Mouse (Mus musculus): Measurements from ENCODE around the gene Olfr1121. TPM values are rescaled to one million over a fixed set of nuclear protein-coding genes. Genes with fewer than 3 reads are reported as not detected.
A peak's percentile ranks its signal among the peaks of the same experiment; 100 is the strongest.
"Not testable (repeated sequence)": the region's sequence is repeated elsewhere in the genome, so short reads cannot be mapped to it uniquely, and the experiment has no call there.

The Olfr1121 gene
- not detected in 2 replicates for polyA plus RNA-seq (2014; fragmentation: Nextera tagmentation; extraction: Ambion mirVana)

GRCm38 (mm10) chr2:87369595-87369994 lies at the start of gene Olfr1121:
Gene Olfr1121 (plus strand): TSS chr2:87369895.
- Histone ChIP-seq H3K36me3 (ENCODE audit: control insufficient read depth, insufficient read depth, low read length) (no peaks in the 10 kb centered on the region), H3K27ac (ENCODE audit: low read depth, low read length) (no peak within 1 kb of the TSS), H3K4me1 (replicated peaks; ENCODE audit: control insufficient read depth, insufficient read depth, low read length) (no peaks in the 10 kb centered on the region), H3K4me2 (replicated peaks; ENCODE audit: low read depth, low read length) (no peak within 1 kb of the TSS), H3K4me3 (ENCODE audit: low read depth, low read length) (no peak within 1 kb of the TSS), H3K9me3 (ENCODE audit: control insufficient read depth, low read length) (no peaks in the 10 kb centered on the region), H3K9ac (ENCODE audit: low read depth, low read length) (no peak within 1 kb of the TSS), H3K27me3 (ENCODE audit: control insufficient read depth, insufficient read depth, low read length) (no peaks in the 10 kb centered on the region)
- WGBS, result 46% methylated on average over 1 of the region's 1 CpGs
- DNase-seq (ENCODE audit: low spot score) (no peak), ATAC-seq (ENCODE audit: low FRiP score) (no peak)

- ATAC-seq (ENCODE audit: low FRiP score), result no peak
- Histone ChIP-seq H3K27me3 (ENCODE audit: control insufficient read depth, insufficient read depth, low read length) (no peaks in the 10 kb centered on the region), H3K4me1 (replicated peaks; ENCODE audit: control insufficient read depth, insufficient read depth, low read length) (no peaks in the 10 kb centered on the region), H3K36me3 (ENCODE audit: control insufficient read depth, insufficient read depth, low read length) (no peaks in the 10 kb centered on the region), H3K4me2 (replicated peaks; ENCODE audit: low read depth, low read length) (no peak within 1 kb of the TSS), H3K9me3 (ENCODE audit: control insufficient read depth, low read length) (no peaks in the 10 kb centered on the region), H3K4me3 (ENCODE audit: low read depth, low read length) (no peak within 1 kb of the TSS), H3K9ac (ENCODE audit: low read depth, low read length) (no peak within 1 kb of the TSS), H3K27ac (ENCODE audit: low read depth, low read length) (no peak within 1 kb of the TSS)
- 76% methylated on average over 2 of the region's 2 CpGs for WGBS
- no peak for DNase-seq (ENCODE audit: low spot score)
Observed at GRCm38 (mm10) chr2:87354515-87354914, 15.2 kb upstream of the Olfr1121 start, which contains the start of gene Olfr1120. Gene Olfr1120 (plus strand): TSS chr2:87354815.

- H3K9ac ChIP-seq (ENCODE audit: low read depth, low read length); H3K27me3 ChIP-seq (ENCODE audit: control insufficient read depth, insufficient read depth, low read length); H3K4me1 ChIP-seq (replicated peaks; ENCODE audit: control insufficient read depth, insufficient read depth, low read length); H3K9me3 ChIP-seq (ENCODE audit: control insufficient read depth, low read length); ATAC-seq (ENCODE audit: low FRiP score); DNase-seq (ENCODE audit: low spot score); H3K36me3 ChIP-seq (ENCODE audit: control insufficient read depth, insufficient read depth, low read length); H3K4me2 ChIP-seq (replicated peaks; ENCODE audit: low read depth, low read length); H3K4me3 ChIP-seq (ENCODE audit: low read depth, low read length); H3K27ac ChIP-seq (ENCODE audit: low read depth, low read length): not testable (repeated sequence)
- 96% methylated on average over 2 of the region's 2 CpGs for WGBS
Observed at GRCm38 (mm10) chr2:87360121-87360520, 9.6 kb upstream of the Olfr1121 start.

- no peaks in the 10 kb centered on the region for H3K9me3 ChIP-seq (ENCODE audit: control insufficient read depth, low read length)
- DNase-seq (ENCODE audit: low spot score) (no peak), ATAC-seq (ENCODE audit: low FRiP score) (no peak)
- 86% methylated on average over 4 of the region's 4 CpGs for WGBS
- H3K4me3 ChIP-seq (ENCODE audit: low read depth, low read length), result no peak overlapping the region
- H3K27ac ChIP-seq (ENCODE audit: low read depth, low read length), result no peak overlapping the region
- H3K9ac ChIP-seq (ENCODE audit: low read depth, low read length), result no peak overlapping the region
- no peaks in the 10 kb centered on the region for H3K36me3 ChIP-seq (ENCODE audit: control insufficient read depth, insufficient read depth, low read length)
- H3K4me2 ChIP-seq (replicated peaks; ENCODE audit: low read depth, low read length), result no peak overlapping the region
- H3K4me1 ChIP-seq (replicated peaks; ENCODE audit: control insufficient read depth, insufficient read depth, low read length), result no peaks in the 10 kb centered on the region
- no peaks in the 10 kb centered on the region for H3K27me3 ChIP-seq (ENCODE audit: control insufficient read depth, insufficient read depth, low read length)
Observed at GRCm38 (mm10) chr2:87371726-87372125, 2.0 kb downstream of the Olfr1121 start.

- Histone ChIP-seq H3K9me3 (ENCODE audit: control insufficient read depth, low read length) (no peaks in the 10 kb centered on the region), H3K36me3 (ENCODE audit: control insufficient read depth, insufficient read depth, low read length) (no peaks in the 10 kb centered on the region), H3K27me3 (ENCODE audit: control insufficient read depth, insufficient read depth, low read length) (no peaks in the 10 kb centered on the region), H3K9ac (ENCODE audit: low read depth, low read length) (no peak overlapping the region), H3K27ac (ENCODE audit: low read depth, low read length) (no peak overlapping the region), H3K4me3 (ENCODE audit: low read depth, low read length) (no peak overlapping the region), H3K4me2 (replicated peaks; ENCODE audit: low read depth, low read length) (no peak overlapping the region), H3K4me1 (replicated peaks; ENCODE audit: control insufficient read depth, insufficient read depth, low read length) (no peaks in the 10 kb centered on the region)
- no peak for DNase-seq (ENCODE audit: low spot score)
- no peak for ATAC-seq (ENCODE audit: low FRiP score)
- WGBS, result 83% methylated on average over 2 of the region's 2 CpGs
Observed at GRCm38 (mm10) chr2:87383935-87384334, 14.2 kb downstream of the Olfr1121 start.

GRCm38 (mm10) chr2:87385549-87385948 lies 15.9 kb downstream of the Olfr1121 start, which contains the start of gene Olfr1122:
Gene Olfr1122 (plus strand): TSS chr2:87385849.
- WGBS, result 92% methylated on average over 2 of the region's 2 CpGs
- H3K36me3 ChIP-seq (ENCODE audit: control insufficient read depth, insufficient read depth, low read length), result no peaks in the 10 kb centered on the region
- DNase-seq (ENCODE audit: low spot score) (no peak), ATAC-seq (ENCODE audit: low FRiP score) (no peak)
- no peaks in the 10 kb centered on the region for H3K27me3 ChIP-seq (ENCODE audit: control insufficient read depth, insufficient read depth, low read length)
- H3K4me3 ChIP-seq (ENCODE audit: low read depth, low read length), result no peak within 1 kb of the TSS
- no peak within 1 kb of the TSS for H3K9ac ChIP-seq (ENCODE audit: low read depth, low read length)
- H3K4me1 ChIP-seq (replicated peaks; ENCODE audit: control insufficient read depth, insufficient read depth, low read length), result no peaks in the 10 kb centered on the region
- no peaks in the 10 kb centered on the region for H3K9me3 ChIP-seq (ENCODE audit: control insufficient read depth, low read length)
- no peak within 1 kb of the TSS for H3K4me2 ChIP-seq (replicated peaks; ENCODE audit: low read depth, low read length)
- H3K27ac ChIP-seq (ENCODE audit: low read depth, low read length), result no peak within 1 kb of the TSS

- H3K4me3 ChIP-seq (ENCODE audit: low read depth, low read length); H3K36me3 ChIP-seq (ENCODE audit: control insufficient read depth, insufficient read depth, low read length); H3K27me3 ChIP-seq (ENCODE audit: control insufficient read depth, insufficient read depth, low read length); H3K4me1 ChIP-seq (replicated peaks; ENCODE audit: control insufficient read depth, insufficient read depth, low read length); H3K4me2 ChIP-seq (replicated peaks; ENCODE audit: low read depth, low read length); H3K9ac ChIP-seq (ENCODE audit: low read depth, low read length); H3K27ac ChIP-seq (ENCODE audit: low read depth, low read length); DNase-seq (ENCODE audit: low spot score); H3K9me3 ChIP-seq (ENCODE audit: control insufficient read depth, low read length): not testable (repeated sequence)
- peak; percentile 47; the same call in 1 of the 2 replicates for ATAC-seq (ENCODE audit: low FRiP score)
- 92% methylated on average over 5 of the region's 5 CpGs for WGBS
Observed at GRCm38 (mm10) chr2:87393605-87394004, 23.9 kb downstream of the Olfr1121 start.

GRCm38 (mm10) chr2:87394686-87395085 lies 25.0 kb downstream of the Olfr1121 start:
- H3K4me1 ChIP-seq (replicated peaks; ENCODE audit: control insufficient read depth, insufficient read depth, low read length); DNase-seq (ENCODE audit: low spot score); H3K9ac ChIP-seq (ENCODE audit: low read depth, low read length); H3K4me3 ChIP-seq (ENCODE audit: low read depth, low read length); H3K27me3 ChIP-seq (ENCODE audit: control insufficient read depth, insufficient read depth, low read length); H3K9me3 ChIP-seq (ENCODE audit: control insufficient read depth, low read length); ATAC-seq (ENCODE audit: low FRiP score); H3K27ac ChIP-seq (ENCODE audit: low read depth, low read length); H3K4me2 ChIP-seq (replicated peaks; ENCODE audit: low read depth, low read length); H3K36me3 ChIP-seq (ENCODE audit: control insufficient read depth, insufficient read depth, low read length): not testable (repeated sequence)
- WGBS, result 88% methylated on average over 7 of the region's 7 CpGs

- H3K4me1 ChIP-seq (replicated peaks; ENCODE audit: control insufficient read depth, insufficient read depth, low read length), result no peaks in the 10 kb centered on the region
- H3K9ac ChIP-seq (ENCODE audit: low read depth, low read length), result no peak within 1 kb of the TSS
- 86% methylated on average over 1 of the region's 1 CpGs for WGBS
- H3K9me3 ChIP-seq (ENCODE audit: control insufficient read depth, low read length), result no peaks in the 10 kb centered on the region
- no peak within 1 kb of the TSS for H3K4me2 ChIP-seq (replicated peaks; ENCODE audit: low read depth, low read length)
- ATAC-seq (ENCODE audit: low FRiP score), result no peak
- no peak within 1 kb of the TSS for H3K4me3 ChIP-seq (ENCODE audit: low read depth, low read length)
- H3K27ac ChIP-seq (ENCODE audit: low read depth, low read length), result no peak within 1 kb of the TSS
- DNase-seq (ENCODE audit: low spot score), result no peak
- H3K36me3 ChIP-seq (ENCODE audit: control insufficient read depth, insufficient read depth, low read length), result no peaks in the 10 kb centered on the region
- H3K27me3 ChIP-seq (ENCODE audit: control insufficient read depth, insufficient read depth, low read length), result no peaks in the 10 kb centered on the region
Observed at GRCm38 (mm10) chr2:87416335-87416734, 46.6 kb downstream of the Olfr1121 start, which contains the start of gene Olfr1123. Gene Olfr1123 (plus strand): TSS chr2:87416635.

Data from hindbrain, embryonic 11.5 days (tissue).